Mouse (Mus musculus) kidney, embryonic 15.5 days (tissue): ENCODE data around the gene Sms. TPM values are rescaled to one million over a fixed set of nuclear protein-coding genes. Genes with fewer than 3 reads are reported as not detected.

Experiments
- ATAC-seq: fragments of 200-750 bp; cut with Nextera tagmentation; replicated peaks from 2 replicates; pipeline ENCODE4 v1.8.0; 2017; ENCODE audit warnings: moderate TSS enrichment; ENCODE audit not compliant: low FRiP score
- H3K27ac ChIP-seq: fragments of 300-500 bp; sonication (generic); 2 replicates; pipeline ENCODE4 v1.5.1; 2015; ENCODE audit warnings: mild to moderate bottlenecking, inconsistent platforms
- H3K27me3 ChIP-seq: fragments of 300-500 bp; sonication (generic); 2 replicates; pipeline ENCODE4 v1.6.1; 2015; ENCODE audit warnings: inconsistent platforms
- H3K36me3 ChIP-seq: fragments of 300-500 bp; sonication (generic); 2 replicates; pipeline ENCODE4 v1.6.1; 2015; ENCODE audit warnings: inconsistent platforms
- H3K4me1 ChIP-seq: fragments of 300-500 bp; sonication (generic); 2 replicates; pipeline ENCODE4 v1.6.1; 2015; ENCODE audit warnings: inconsistent platforms
- H3K4me2 ChIP-seq: fragments of 300-500 bp; sonication (generic); 2 replicates; pipeline ENCODE4 v1.6.1; 2015; ENCODE audit warnings: moderate library complexity, mild to moderate bottlenecking, inconsistent platforms
- H3K4me3 ChIP-seq: fragments of 300-500 bp; sonication (generic); replicated peaks from 2 replicates; pipeline ENCODE4 v1.5.1; 2015; ENCODE audit warnings: mild to moderate bottlenecking, inconsistent platforms
- H3K9ac ChIP-seq: fragments of 300-500 bp; sonication (generic); 2 replicates; pipeline ENCODE4 v1.6.1; 2015; ENCODE audit warnings: mild to moderate bottlenecking, inconsistent platforms
- H3K9me3 ChIP-seq: fragments of 300-500 bp; sonication (generic); replicated peaks from 2 replicates; pipeline ENCODE4 v1.6.1; 2016; ENCODE audit warnings: inconsistent platforms
- WGBS: fragments of 180-500 bp; shearing (Covaris S2); methylation state at CpG from one replicate; pipeline ENCODE4 v1.1.7; 2015; ENCODE audit warnings: mixed read lengths; 5-methylcytosine and 5-hydroxymethylcytosine counted together
- polyA plus RNA-seq: library from polyadenylated mRNA; unstranded; fragments of >200 nt; fragmentation: Nextera tagmentation; extraction: Ambion mirVana; gene quantifications from 2 replicates; pipeline ENCODE4 v1.2.1, GENCODE M21; 2015

The Sms gene
- polyA plus RNA-seq, 1 experiment from 2014 or later, result 64.0 TPM

GRCm38 (mm10) chrX:157482842-157483241 lies 9.2 kb downstream of the Sms start:
- 81% methylated on average over 2 of the region's 2 CpGs for WGBS
- H3K36me3 ChIP-seq, result no peaks in the 10 kb centered on the region
- no peak overlapping the region for H3K4me2 ChIP-seq
- H3K4me3 ChIP-seq, result no peak overlapping the region
- H3K9me3 ChIP-seq, result no peaks in the 10 kb centered on the region
- no peaks in the 10 kb centered on the region for H3K27me3 ChIP-seq
- H3K4me1 ChIP-seq, result no peaks in the 10 kb centered on the region
- ATAC-seq, result no peak
- no peak overlapping the region for H3K9ac ChIP-seq
- no peak overlapping the region for H3K27ac ChIP-seq

GRCm38 (mm10) chrX:157481860-157482259 lies 10.2 kb downstream of the Sms start:
- H3K9ac ChIP-seq, result no peak overlapping the region
- H3K9me3 ChIP-seq, result no peaks in the 10 kb centered on the region
- H3K27me3 ChIP-seq, result no peaks in the 10 kb centered on the region
- H3K4me1 ChIP-seq, result no peaks in the 10 kb centered on the region
- 87% methylated on average over 2 of the region's 2 CpGs for WGBS
- H3K4me2 ChIP-seq, result no peak overlapping the region
- no peaks in the 10 kb centered on the region for H3K36me3 ChIP-seq
- no peak overlapping the region for H3K27ac ChIP-seq
- ATAC-seq, result no peak
- no peak overlapping the region for H3K4me3 ChIP-seq

GRCm38 (mm10) chrX:157477328-157477727 lies 14.8 kb downstream of the Sms start:
- H3K27ac ChIP-seq, result no peak overlapping the region
- H3K4me1 ChIP-seq, result no peaks in the 10 kb centered on the region

GRCm38 (mm10) chrX:157476153-157476810 lies 15.8 kb downstream of the Sms start:
- no peak overlapping the region for H3K4me3 ChIP-seq
- no peak overlapping the region for H3K9ac ChIP-seq
- H3K27me3 ChIP-seq, result no peaks in the 10 kb centered on the region; the same call in 1 of the 2 replicates
- H3K9me3 ChIP-seq, result no peaks in the 10 kb centered on the region
- WGBS, result 82% methylated on average over 4 of the region's 4 CpGs
- H3K4me2 ChIP-seq, result no peak overlapping the region
- no peak for ATAC-seq
- no peaks in the 10 kb centered on the region for H3K36me3 ChIP-seq
- H3K4me1 ChIP-seq, result no peaks in the 10 kb centered on the region
- H3K27ac ChIP-seq, result no peak overlapping the region

More at GRCm38 (mm10) chrX:157477328-157477727, 14.8 kb downstream of the Sms start:
- no peaks in the 10 kb centered on the region for H3K27me3 ChIP-seq
- no peak overlapping the region for H3K4me2 ChIP-seq
- no peak overlapping the region for H3K4me3 ChIP-seq
- no peak overlapping the region for H3K9ac ChIP-seq
- ATAC-seq, result no peak
- 58% methylated on average over 3 of the region's 3 CpGs for WGBS
- no peaks in the 10 kb centered on the region for H3K9me3 ChIP-seq
- no peaks in the 10 kb centered on the region for H3K36me3 ChIP-seq

- H3K36me3 ChIP-seq, result peaks cover 4% of the 10 kb centered on the region; the same call in 1 of the 2 replicates
- no peak overlapping the region for H3K4me3 ChIP-seq
- H3K4me1 ChIP-seq, result no peaks in the 10 kb centered on the region
- no peak overlapping the region for H3K4me2 ChIP-seq
- H3K27me3 ChIP-seq, result no peaks in the 10 kb centered on the region; the same call in 1 of the 2 replicates
- 85% methylated on average over 8 of the region's 8 CpGs for WGBS
- no peak for ATAC-seq
- no peak overlapping the region for H3K9ac ChIP-seq
- H3K9me3 ChIP-seq, result no peaks in the 10 kb centered on the region
- no peak overlapping the region for H3K27ac ChIP-seq
These were observed 20.1 kb downstream of the Sms start for GRCm38 (mm10) chrX:157471711-157472660.

- no peak overlapping the region for H3K9ac ChIP-seq
- no peak overlapping the region for H3K27ac ChIP-seq
- no peaks in the 10 kb centered on the region for H3K9me3 ChIP-seq
- H3K4me2 ChIP-seq, result no peak overlapping the region
- peaks cover 13% of the 10 kb centered on the region; the same call in 1 of the 2 replicates for H3K36me3 ChIP-seq
- 73% methylated on average over 3 of the region's 3 CpGs for WGBS
- H3K27me3 ChIP-seq, result no peaks in the 10 kb centered on the region; the same call in 1 of the 2 replicates
- no peak overlapping the region for H3K4me3 ChIP-seq
- no peak for ATAC-seq
- no peaks in the 10 kb centered on the region for H3K4me1 ChIP-seq
These were observed 23.3 kb downstream of the Sms start for GRCm38 (mm10) chrX:157468795-157469194.

- 59% methylated on average over 2 of the region's 2 CpGs for WGBS
- H3K36me3 ChIP-seq, result peaks cover 13% of the 10 kb centered on the region; the same call in 1 of the 2 replicates
- H3K4me2 ChIP-seq, result no peak overlapping the region
- H3K4me3 ChIP-seq, result no peak overlapping the region
- H3K27me3 ChIP-seq, result no peaks in the 10 kb centered on the region; the same call in 1 of the 2 replicates
- no peak for ATAC-seq
- H3K27ac ChIP-seq, result no peak overlapping the region
- no peaks in the 10 kb centered on the region for H3K9me3 ChIP-seq
- H3K4me1 ChIP-seq, result no peaks in the 10 kb centered on the region
- no peak overlapping the region for H3K9ac ChIP-seq
These were observed 24.0 kb downstream of the Sms start for GRCm38 (mm10) chrX:157468055-157468454.

- peaks cover 13% of the 10 kb centered on the region; the same call in 1 of the 2 replicates for H3K36me3 ChIP-seq
- H3K4me1 ChIP-seq, result no peaks in the 10 kb centered on the region
- no peak overlapping the region for H3K9ac ChIP-seq
- H3K4me3 ChIP-seq, result no peak overlapping the region
- no peak for ATAC-seq
- 65% methylated on average over 1 of the region's 1 CpGs for WGBS
- no peak overlapping the region for H3K4me2 ChIP-seq
- H3K27me3 ChIP-seq, result no peaks in the 10 kb centered on the region
- H3K9me3 ChIP-seq, result no peaks in the 10 kb centered on the region
- H3K27ac ChIP-seq, result no peak overlapping the region
These were observed 26.1 kb downstream of the Sms start for GRCm38 (mm10) chrX:157465949-157466348.

- Histone ChIP-seq H3K4me3 (no peak overlapping the region), H3K9me3 (no peaks in the 10 kb centered on the region), H3K27me3 (no peaks in the 10 kb centered on the region), H3K4me2 (no peak overlapping the region), H3K4me1 (no peaks in the 10 kb centered on the region), H3K27ac (no peak overlapping the region), H3K36me3 (peaks cover 17% of the 10 kb centered on the region; the same call in 1 of the 2 replicates), H3K9ac (no peak overlapping the region)
- WGBS, result 76% methylated on average over 3 of the region's 3 CpGs
- ATAC-seq, result no peak
These were observed 29.4 kb downstream of the Sms start for GRCm38 (mm10) chrX:157462716-157463115.

GRCm38 (mm10) chrX:157454430-157454829 lies 37.7 kb downstream of the Sms start:
- peaks cover 10% of the 10 kb centered on the region; the same call in 1 of the 2 replicates for H3K36me3 ChIP-seq
- no peak for ATAC-seq
- H3K4me3 ChIP-seq, result no peak overlapping the region
- no peak overlapping the region for H3K27ac ChIP-seq
- no peaks in the 10 kb centered on the region for H3K27me3 ChIP-seq
- WGBS, result 61% methylated on average over 1 of the region's 1 CpGs
- no peak overlapping the region for H3K9ac ChIP-seq
- H3K4me1 ChIP-seq, result no peaks in the 10 kb centered on the region
- no peaks in the 10 kb centered on the region for H3K9me3 ChIP-seq
- no peak overlapping the region for H3K4me2 ChIP-seq

GRCm38 (mm10) chrX:157449000-157449399 lies 43.1 kb downstream of the Sms start:
- Histone ChIP-seq H3K4me1 (no peaks in the 10 kb centered on the region), H3K9ac (no peak overlapping the region), H3K36me3 (no peaks in the 10 kb centered on the region), H3K9me3 (no peaks in the 10 kb centered on the region), H3K27me3 (peaks cover 3% of the 10 kb centered on the region; the same call in 1 of the 2 replicates), H3K4me2 (no peak overlapping the region), H3K27ac (no peak overlapping the region), H3K4me3 (no peak overlapping the region)
- ATAC-seq, result no peak
- 82% methylated on average over 1 of the region's 1 CpGs for WGBS

- ATAC-seq, result no peak
- H3K9me3 ChIP-seq, result no peaks in the 10 kb centered on the region
- 89% methylated on average over 6 of the region's 6 CpGs for WGBS
These were observed 44.7 kb downstream of the Sms start for GRCm38 (mm10) chrX:157447431-157447830.

More at GRCm38 (mm10) chrX:157447431-157447830, 44.7 kb downstream of the Sms start:
- Histone ChIP-seq H3K4me3 (no peak overlapping the region), H3K27ac (no peak overlapping the region), H3K27me3 (peaks cover 3% of the 10 kb centered on the region; the same call in 1 of the 2 replicates), H3K4me1 (no peaks in the 10 kb centered on the region), H3K9ac (no peak overlapping the region), H3K4me2 (no peak overlapping the region), H3K36me3 (no peaks in the 10 kb centered on the region)
